Mouse (Mus musculus): ENCODE measurements around the gene Pak6.

DNA sequence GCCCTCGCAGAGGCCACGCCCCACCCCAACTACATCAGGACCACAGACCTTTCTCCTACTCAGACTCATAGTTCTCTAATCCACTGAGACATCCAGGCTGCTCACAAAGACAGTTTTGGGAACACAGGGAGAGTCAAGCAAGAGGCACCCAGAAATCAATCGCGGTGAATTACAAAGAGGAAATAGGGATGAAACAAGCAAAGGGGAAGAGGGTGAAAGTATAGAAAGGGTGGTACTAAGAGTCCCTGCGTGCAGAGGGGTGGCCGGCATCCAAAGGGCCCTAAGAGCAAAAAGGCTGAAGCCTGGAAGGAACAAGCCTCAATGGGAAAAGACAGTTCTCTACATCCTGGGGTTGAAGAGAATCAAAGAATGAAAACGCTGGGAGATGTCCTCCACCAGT, 81.5 kb downstream of the Pak6 start:
- TF ChIP-seq CTCF (conservative IDR thresholded peaks at IDR 0.05; ENCODE audit: insufficient read depth, insufficient read length, low read depth, low read length), result no peak
- no peak for TF ChIP-seq POLR2A (IDR thresholded peaks at IDR 0.05; ENCODE audit: low read depth, low read length)

Measured in kidney, adult 2 months (tissue).